Mouse (Mus musculus) gonadal fat pad, adult 2 months (tissue): ENCODE measurements around the gene Kctd13. TPM values are rescaled to one million over a fixed set of nuclear protein-coding genes. Genes with fewer than 3 reads are reported as not detected.

Experiments used
- DNase-seq: peaks from one replicate; pipeline ENCODE4 v3.0.0-alpha.2; 2012; ENCODE audit warnings: low read depth
- polyA plus RNA-seq: library from polyadenylated mRNA; depleted of rRNA; stranded (reverse); fragments of >200 nt; gene quantifications from 2 replicates; pipeline ENCODE4 v1.2.3, GENCODE M21; 2012; rRNA removed

The Kctd13 gene
- polyA plus RNA-seq, 1 experiment = 19.7 TPM

GRCm38 (mm10) chr7:126982054-126982453 is 53.4 kb downstream of the Kctd13 start:
- no peak for DNase-seq

DNA sequence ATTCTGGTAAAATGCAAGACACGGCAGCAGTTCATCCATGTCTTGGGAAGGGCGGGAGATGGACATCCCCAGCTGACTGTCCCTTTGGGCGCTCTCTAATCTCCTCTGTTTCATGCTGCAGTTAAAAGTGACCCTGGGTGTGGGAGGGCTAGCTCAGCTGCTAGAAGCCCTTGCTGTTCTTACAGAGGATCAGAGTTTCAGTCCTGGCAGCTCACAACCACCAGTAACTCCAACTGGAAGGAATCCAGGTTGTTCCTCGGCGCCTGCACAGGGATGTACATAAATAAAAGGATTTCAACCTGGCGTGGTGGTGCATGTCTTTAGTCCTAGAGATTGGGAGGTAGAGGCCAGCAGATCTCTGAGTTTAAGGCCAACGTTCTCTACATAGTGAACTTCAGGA is 54.4 kb downstream of the Kctd13 start:
- DNase-seq = no peak

GRCm38 (mm10) chr7:126984667-126985444 is 56.2 kb downstream of the Kctd13 start:
- DNase-seq = no peak

- no peak for DNase-seq
Observed at GRCm38 (mm10) chr7:126986319-126986718, 57.6 kb downstream of the Kctd13 start.

DNA sequence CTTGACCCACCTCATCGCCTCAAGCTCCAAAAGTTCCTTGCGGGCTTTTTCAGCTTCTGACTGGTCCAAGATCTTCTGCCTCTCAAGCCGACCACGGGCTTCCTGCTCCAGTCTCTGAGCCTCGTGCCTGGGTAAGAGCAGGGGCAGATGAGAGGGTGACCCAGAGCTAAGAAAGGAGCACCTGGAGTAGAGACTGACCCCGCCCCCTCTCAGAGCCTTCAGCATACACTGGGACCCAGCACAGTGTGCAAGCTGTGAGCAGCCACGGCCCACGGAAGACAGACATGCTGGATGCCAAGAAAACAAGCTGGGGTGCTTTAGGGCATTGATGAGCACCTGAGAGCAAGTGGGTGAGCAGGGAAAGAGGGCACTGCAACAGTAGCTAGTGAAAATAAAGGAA is 60.1 kb downstream of the Kctd13 start:
- DNase-seq = no peak

Other genes with a start within 250 kb of the Kctd13 start
- gene Bola2, start 233.5 kb upstream of the Kctd13 start, polyA plus RNA-seq = 70.6 and 75.0 TPM in 2 replicates
- gene Slx1b, start 233.1 kb upstream of the Kctd13 start, polyA plus RNA-seq = 24.2 and 26.3 TPM in 2 replicates
- gene Coro1a, start 221.1 kb upstream of the Kctd13 start, polyA plus RNA-seq = 38.2 and 61.2 TPM in 2 replicates
- 146 and 169 TPM in 2 replicates for gene Mapk3, start 169.3 kb upstream of the Kctd13 start, polyA plus RNA-seq
- gene Gdpd3, start 162.5 kb upstream of the Kctd13 start, polyA plus RNA-seq = 7.6 and 51.9 TPM in 2 replicates
- 212 and 269 TPM in 2 replicates for gene Ypel3, start 151.9 kb upstream of the Kctd13 start, polyA plus RNA-seq
- gene Tbx6, start 147.4 kb upstream of the Kctd13 start, polyA plus RNA-seq = 1.9 and 2.1 TPM in 2 replicates
- gene Ppp4c, start 136.4 kb upstream of the Kctd13 start, polyA plus RNA-seq = 129 and 161 TPM in 2 replicates
- gene Fam57b, start 131.2 kb upstream of the Kctd13 start, polyA plus RNA-seq = 11.8 and 27.3 TPM in 2 replicates
- gene 4930451I11Rik, start 97.2 kb upstream of the Kctd13 start, polyA plus RNA-seq = not detected in 2 replicates
- 0.13 TPM in 1 of 2 replicates, not detected in the other for gene Doc2a, start 81.5 kb upstream of the Kctd13 start, polyA plus RNA-seq
- 3.2 and 6.0 TPM in 2 replicates for gene Hirip3, start 66.9 kb upstream of the Kctd13 start, polyA plus RNA-seq
- gene Ino80e, start 66.5 kb upstream of the Kctd13 start, polyA plus RNA-seq = 33.7 and 39.6 TPM in 2 replicates
- 55.9 and 62.6 TPM in 2 replicates for gene Taok2, start 44.2 kb upstream of the Kctd13 start, polyA plus RNA-seq
- gene Tmem219, start 6.0 kb upstream of the Kctd13 start, polyA plus RNA-seq = 88.1 and 102 TPM in 2 replicates
- gene Asphd1, start 20.7 kb downstream of the Kctd13 start, polyA plus RNA-seq = 0.26 and 0.32 TPM in 2 replicates
- 2.5 and 2.8 TPM in 2 replicates for gene Sez6l2, start 21.7 kb downstream of the Kctd13 start, polyA plus RNA-seq
- 240 and 245 TPM in 2 replicates for gene Cdipt, start 47.0 kb downstream of the Kctd13 start, polyA plus RNA-seq
- 5.3 and 8.5 TPM in 2 replicates for gene Cdiptos, start 47.2 kb downstream of the Kctd13 start, polyA plus RNA-seq
- 84.9 and 85.3 TPM in 2 replicates for gene Mvp, start 85.7 kb downstream of the Kctd13 start, polyA plus RNA-seq
- 2.4 and 5.3 TPM in 2 replicates for gene Pagr1b, start 87.6 kb downstream of the Kctd13 start, polyA plus RNA-seq
- 6.9 and 8.0 TPM in 2 replicates for gene Pagr1a, start 88.5 kb downstream of the Kctd13 start, polyA plus RNA-seq
- gene Gm42742, start 92.2 kb downstream of the Kctd13 start, polyA plus RNA-seq = 19.8 and 21.2 TPM in 2 replicates
- gene Prrt2, start 92.3 kb downstream of the Kctd13 start, polyA plus RNA-seq = 7.3 and 8.9 TPM in 2 replicates
- gene Maz, start 98.2 kb downstream of the Kctd13 start, polyA plus RNA-seq = 80.5 and 81.9 TPM in 2 replicates
- 1.3 and 2.1 TPM in 2 replicates for gene Kif22, start 113.6 kb downstream of the Kctd13 start, polyA plus RNA-seq
- 0.86 and 1.5 TPM in 2 replicates for gene Zg16, start 158.4 kb downstream of the Kctd13 start, polyA plus RNA-seq
- 14.8 and 17.4 TPM in 2 replicates for gene AI467606, start 162.5 kb downstream of the Kctd13 start, polyA plus RNA-seq
- gene Qprt, start 193.3 kb downstream of the Kctd13 start, polyA plus RNA-seq = 1.7 and 2.1 TPM in 2 replicates
- 1.4 and 1.6 TPM in 2 replicates for gene Spn, start 208.9 kb downstream of the Kctd13 start, polyA plus RNA-seq